Mouse (Mus musculus) midbrain, embryonic 11.5 days (tissue): Measurements from ENCODE around the gene Plscr3. TPM values are rescaled to one million over a fixed set of nuclear protein-coding genes. Genes with fewer than 3 reads are reported as not detected.

Source experiments
- ATAC-seq: fragments of 200-750 bp; cut with Nextera tagmentation; 2 replicates; pipeline ENCODE4 v1.8.0; 2017; ENCODE audit warnings: moderate TSS enrichment, moderate library complexity; ENCODE audit not compliant: low FRiP score
- DNase-seq: peaks from one replicate; pipeline ENCODE4 v3.0.0; 2015; ENCODE audit warnings: low spot score; ENCODE audit errors: missing footprints
- H3K27ac ChIP-seq: fragments of 300-500 bp; sonication (generic); 2 replicates; pipeline ENCODE4 v1.5.1; 2014; ENCODE audit warnings: low read depth, low read length
- H3K27me3 ChIP-seq: fragments of 300-500 bp; sonication (generic); 2 replicates; pipeline ENCODE4 v1.6.1; 2014; ENCODE audit warnings: mild to moderate bottlenecking, low read length, moderate library complexity, mixed read lengths; ENCODE audit not compliant: control insufficient read depth, insufficient read depth
- H3K36me3 ChIP-seq: fragments of 300-500 bp; sonication (generic); 2 replicates; pipeline ENCODE4 v1.6.1; 2014; ENCODE audit warnings: mild to moderate bottlenecking, low read length, moderate library complexity, mixed read lengths; ENCODE audit not compliant: control insufficient read depth, insufficient read depth
- H3K4me1 ChIP-seq: fragments of 300-500 bp; sonication (generic); 2 replicates; pipeline ENCODE4 v1.6.1; 2014; ENCODE audit warnings: low read length; ENCODE audit not compliant: control insufficient read depth, insufficient read depth
- H3K4me2 ChIP-seq: fragments of 300-500 bp; sonication (generic); 2 replicates; pipeline ENCODE4 v1.6.1; 2014; ENCODE audit warnings: mild to moderate bottlenecking, moderate library complexity
- H3K4me3 ChIP-seq: fragments of 300-500 bp; sonication (generic); 2 replicates; pipeline ENCODE4 v1.5.1; 2014; ENCODE audit warnings: low read depth, low read length
- H3K9ac ChIP-seq: fragments of 300-500 bp; sonication (generic); 2 replicates; pipeline ENCODE4 v1.6.1; 2014; ENCODE audit warnings: low read length
- H3K9me3 ChIP-seq: fragments of 300-500 bp; sonication (generic); 2 replicates; pipeline ENCODE4 v1.6.1; 2016; ENCODE audit warnings: low read length; ENCODE audit not compliant: control insufficient read depth
- WGBS: fragments of 180-500 bp; shearing (Covaris S2); extraction: QIAGEN DNeasy Blood & Tissue Kit; methylation state at CpG from one replicate; pipeline ENCODE4 v1.1.7; 2014; 5-methylcytosine and 5-hydroxymethylcytosine counted together
- polyA plus RNA-seq: library from polyadenylated mRNA; unstranded; fragments of >200 nt; fragmentation: Nextera tagmentation; extraction: Ambion mirVana; gene quantifications from 2 replicates; pipeline ENCODE4 v1.2.1, GENCODE M21; 2014

Gene Plscr3
- polyA plus RNA-seq, 1 experiment from 2014 or later: 65.3 TPM

- DNase-seq (no peak), ATAC-seq (peak; percentile 55; the same call in 1 of the 2 replicates)
- under 1% methylated on average over 18 of the region's 18 CpGs for WGBS
- peak overlapping the region; percentile 58 for H3K4me2 ChIP-seq
- H3K4me3 ChIP-seq: peak overlapping the region; percentile 43
- peak overlapping the region; percentile 60 for H3K9ac ChIP-seq
- H3K27me3 ChIP-seq: peaks cover 3% of the 10 kb centered on the region; the same call in 1 of the 2 replicates
- H3K36me3 ChIP-seq: no peaks in the 10 kb centered on the region
- H3K9me3 ChIP-seq: no peaks in the 10 kb centered on the region
- peaks cover 19% of the 10 kb centered on the region for H3K4me1 ChIP-seq
- H3K27ac ChIP-seq: no peak overlapping the region; the same call in 1 of the 2 replicates
Observed at GRCm38 (mm10) chr11:69880506-69880852, 34.3 kb downstream of the Plscr3 start.

- H3K9ac ChIP-seq: peak within 1 kb of the TSS; percentile 60
- H3K27ac ChIP-seq: no peak within 1 kb of the TSS; the same call in 1 of the 2 replicates
- peak; percentile 86 for ATAC-seq
- H3K27me3 ChIP-seq: peaks cover 3% of the 10 kb centered on the region; the same call in 1 of the 2 replicates
- H3K4me3 ChIP-seq: peak within 1 kb of the TSS; percentile 43
- peak; percentile 98 for DNase-seq
- H3K36me3 ChIP-seq: no peaks in the 10 kb centered on the region
- peaks cover 19% of the 10 kb centered on the region for H3K4me1 ChIP-seq
- H3K9me3 ChIP-seq: no peaks in the 10 kb centered on the region
- under 1% methylated on average over 46 of the region's 46 CpGs for WGBS
- peak within 1 kb of the TSS; percentile 58 for H3K4me2 ChIP-seq
Observed at GRCm38 (mm10) chr11:69880853-69881603, 34.9 kb downstream of the Plscr3 start, which contains the start of gene Kctd11. Gene Kctd11, minus strand, starts transcription at chr11:69881406.

- H3K4me1 ChIP-seq: peaks cover 17% of the 10 kb centered on the region
- H3K4me2 ChIP-seq: peak overlapping the region; percentile 58
- DNase-seq: no peak
- ATAC-seq: no peak
- peak overlapping the region; percentile 60 for H3K9ac ChIP-seq
- H3K27ac ChIP-seq: no peak overlapping the region
- H3K36me3 ChIP-seq: no peaks in the 10 kb centered on the region
- 58% methylated on average over 21 of the region's 21 CpGs for WGBS
- H3K9me3 ChIP-seq: no peaks in the 10 kb centered on the region
- H3K27me3 ChIP-seq: peaks cover 3% of the 10 kb centered on the region; the same call in 1 of the 2 replicates
- peak overlapping the region; percentile 43; the same call in 1 of the 2 replicates for H3K4me3 ChIP-seq
Observed at GRCm38 (mm10) chr11:69881787-69882670, 35.9 kb downstream of the Plscr3 start.

GRCm38 (mm10) chr11:69883066-69883465 is 36.9 kb downstream of the Plscr3 start:
- ATAC-seq: no peak
- Histone ChIP-seq H3K27me3 (peaks cover 3% of the 10 kb centered on the region; the same call in 1 of the 2 replicates), H3K9me3 (no peaks in the 10 kb centered on the region), H3K4me3 (no peak overlapping the region), H3K36me3 (no peaks in the 10 kb centered on the region), H3K4me2 (no peak overlapping the region), H3K9ac (no peak overlapping the region), H3K4me1 (peaks cover 13% of the 10 kb centered on the region), H3K27ac (no peak overlapping the region)
- WGBS: 63% methylated on average over 4 of the region's 4 CpGs
- no peak for DNase-seq

GRCm38 (mm10) chr11:69883527-69884151 is 37.5 kb downstream of the Plscr3 start:
- Histone ChIP-seq H3K9me3 (no peaks in the 10 kb centered on the region), H3K36me3 (no peaks in the 10 kb centered on the region), H3K4me2 (no peak overlapping the region), H3K9ac (no peak overlapping the region), H3K4me3 (no peak overlapping the region), H3K27ac (no peak overlapping the region), H3K4me1 (peaks cover 13% of the 10 kb centered on the region), H3K27me3 (peaks cover 3% of the 10 kb centered on the region; the same call in 1 of the 2 replicates)
- DNase-seq (no peak), ATAC-seq (no peak)
- WGBS: 90% methylated on average over 8 of the region's 8 CpGs

- H3K4me1 ChIP-seq: peaks cover 13% of the 10 kb centered on the region
- ATAC-seq: no peak
- H3K9ac ChIP-seq: no peak overlapping the region
- 86% methylated on average over 9 of the region's 9 CpGs for WGBS
- H3K27ac ChIP-seq: no peak overlapping the region
- H3K4me2 ChIP-seq: no peak overlapping the region
- H3K4me3 ChIP-seq: no peak overlapping the region
- peaks cover 3% of the 10 kb centered on the region; the same call in 1 of the 2 replicates for H3K27me3 ChIP-seq
- no peak for DNase-seq
- H3K9me3 ChIP-seq: no peaks in the 10 kb centered on the region
- H3K36me3 ChIP-seq: no peaks in the 10 kb centered on the region
Observed at GRCm38 (mm10) chr11:69884240-69884639, 38.1 kb downstream of the Plscr3 start.

- H3K36me3 ChIP-seq: no peaks in the 10 kb centered on the region
- no peak overlapping the region for H3K4me2 ChIP-seq
- H3K4me3 ChIP-seq: no peak overlapping the region
- no peak for DNase-seq
- 90% methylated on average over 8 of the region's 8 CpGs for WGBS
- peaks cover 9% of the 10 kb centered on the region; the same call in 1 of the 2 replicates for H3K4me1 ChIP-seq
- no peak overlapping the region for H3K27ac ChIP-seq
- ATAC-seq: no peak
- no peaks in the 10 kb centered on the region for H3K9me3 ChIP-seq
- H3K27me3 ChIP-seq: peaks cover 3% of the 10 kb centered on the region; the same call in 1 of the 2 replicates
- H3K9ac ChIP-seq: no peak overlapping the region
Observed at GRCm38 (mm10) chr11:69884663-69885062, 38.5 kb downstream of the Plscr3 start.

- no peak for ATAC-seq
- H3K4me1 ChIP-seq: no peaks in the 10 kb centered on the region
Observed at GRCm38 (mm10) chr11:69886907-69887635, 40.9 kb downstream of the Plscr3 start.

More at GRCm38 (mm10) chr11:69886907-69887635, 40.9 kb downstream of the Plscr3 start:
- 76% methylated on average over 8 of the region's 8 CpGs for WGBS
- H3K4me3 ChIP-seq: no peak overlapping the region
- no peaks in the 10 kb centered on the region for H3K36me3 ChIP-seq
- no peak overlapping the region for H3K4me2 ChIP-seq
- H3K27me3 ChIP-seq: no peaks in the 10 kb centered on the region; the same call in 1 of the 2 replicates
- H3K9me3 ChIP-seq: no peaks in the 10 kb centered on the region
- no peak overlapping the region; the same call in none of the 2 replicates for H3K27ac ChIP-seq
- no peak for DNase-seq
- no peak overlapping the region for H3K9ac ChIP-seq
